Mouse (Mus musculus) forebrain, postnatal 0 days (tissue): Measurements from ENCODE around the gene Gm21885. TPM values are rescaled to one million over a fixed set of nuclear protein-coding genes. Genes with fewer than 3 reads are reported as not detected.

Experiments
- ATAC-seq: fragments of 200-750 bp; cut with Nextera tagmentation; 2 replicates; pipeline ENCODE4 v1.8.0; 2017; ENCODE audit warnings: mild to moderate bottlenecking, moderate library complexity
- DNase-seq: peaks from one replicate; pipeline ENCODE4 v3.0.0-alpha.2; 2015
- H3K27ac ChIP-seq: fragments of 300-500 bp; sonication (generic); 2 replicates; pipeline ENCODE4 v1.5.1; 2014; ENCODE audit warnings: low read depth, mild to moderate bottlenecking, antibody characterized with exemption, low read length, moderate library complexity, mixed read lengths
- H3K27me3 ChIP-seq: fragments of 300-500 bp; sonication (generic); 2 replicates; pipeline ENCODE4 v1.6.1; 2014; ENCODE audit warnings: mild to moderate bottlenecking, low read length, mixed read lengths; ENCODE audit not compliant: insufficient read depth
- H3K36me3 ChIP-seq: fragments of 300-500 bp; sonication (generic); 2 replicates; pipeline ENCODE4 v1.6.1; 2014; ENCODE audit warnings: mild to moderate bottlenecking, moderate library complexity; ENCODE audit not compliant: insufficient read depth
- H3K4me1 ChIP-seq: fragments of 300-500 bp; sonication (generic); 2 replicates; pipeline ENCODE4 v1.6.1; 2014; ENCODE audit warnings: antibody characterized with exemption; ENCODE audit not compliant: insufficient read depth
- H3K4me2 ChIP-seq: fragments of 300-500 bp; sonication (generic); 2 replicates; pipeline ENCODE4 v1.6.1; 2014; ENCODE audit warnings: low read depth, mild to moderate bottlenecking, moderate library complexity
- H3K4me3 ChIP-seq: fragments of 300-500 bp; sonication (generic); 2 replicates; pipeline ENCODE4 v1.5.1; 2014; ENCODE audit warnings: low read depth, low read length, mixed read lengths
- H3K9ac ChIP-seq: fragments of 300-500 bp; sonication (generic); 2 replicates; pipeline ENCODE4 v1.6.1; 2014; ENCODE audit warnings: mild to moderate bottlenecking
- H3K9me3 ChIP-seq: fragments of 300-500 bp; sonication (generic); 2 replicates; pipeline ENCODE4 v1.6.1; 2016; ENCODE audit warnings: low read length
- CTCF ChIP-seq: sonication (generic); IDR thresholded peaks from 2 replicates; pipeline ENCODE4 v1.5.1; 2016; ENCODE audit warnings: antibody characterized with exemption, control low read depth, low read depth
- WGBS: fragments of 180-500 bp; shearing (Covaris S2); extraction: QIAGEN DNeasy Blood & Tissue Kit; methylation state at CpG from one replicate; pipeline ENCODE4 v1.1.7; 2014; 5-methylcytosine and 5-hydroxymethylcytosine counted together
- polyA plus RNA-seq: library from polyadenylated mRNA; unstranded; fragments of >200 nt; fragmentation: Nextera tagmentation; extraction: Ambion mirVana; gene quantifications from 2 replicates; pipeline ENCODE4 v1.2.1, GENCODE M21; 2015
- total RNA-seq: library from RNA; depleted of rRNA; stranded (reverse); fragments of >200 nt; gene quantifications from 2 replicates; pipeline ENCODE4 v1.2.3, GENCODE M21; 2014

Gm21885 gene
- total and polyA plus RNA-seq, 2 experiments from 2014 or later: not detected

- ATAC-seq: no peak
- Histone ChIP-seq H3K4me1 (no peaks in the 10 kb centered on the region), H3K27me3 (no peaks in the 10 kb centered on the region), H3K27ac (no peak overlapping the region), H3K9ac (no peak overlapping the region), H3K4me2 (no peak overlapping the region), H3K4me3 (no peak overlapping the region), H3K9me3 (no peaks in the 10 kb centered on the region), H3K36me3 (no peaks in the 10 kb centered on the region)
- DNase-seq: no peak
- TF ChIP-seq CTCF: no peak
These were observed 12.9 kb upstream of the Gm21885 start for GRCm38 (mm10) chr11:94268761-94269160.

- no peak for ATAC-seq
- Histone ChIP-seq H3K9ac (no peak overlapping the region), H3K4me1 (no peaks in the 10 kb centered on the region), H3K4me2 (no peak overlapping the region), H3K36me3 (no peaks in the 10 kb centered on the region), H3K27me3 (no peaks in the 10 kb centered on the region), H3K4me3 (no peak overlapping the region), H3K27ac (no peak overlapping the region), H3K9me3 (no peaks in the 10 kb centered on the region)
- no peak for DNase-seq
- TF ChIP-seq CTCF: no peak
- WGBS: 89% methylated on average over 7 of the region's 7 CpGs
These were observed 11.8 kb upstream of the Gm21885 start for GRCm38 (mm10) chr11:94269906-94270305.

DNA sequence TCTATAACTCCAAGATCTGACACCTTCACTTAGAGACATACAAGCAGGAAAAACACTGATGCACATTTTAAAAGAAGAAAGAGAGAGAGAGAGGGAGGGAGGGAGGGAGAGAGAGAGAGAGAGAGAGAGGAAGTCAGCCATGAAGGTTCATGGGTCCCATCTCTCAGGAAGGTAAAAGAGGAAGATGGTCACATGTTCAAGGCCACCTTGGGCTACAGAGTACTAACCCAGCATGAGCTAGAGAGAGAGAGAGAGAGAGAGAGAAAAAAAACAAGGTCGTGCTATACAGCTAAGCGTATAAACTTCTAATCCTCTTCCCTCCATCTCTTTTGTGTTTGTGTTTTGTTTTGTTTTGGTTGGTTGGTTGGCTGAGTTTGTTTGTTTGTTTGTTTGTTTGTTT lies 10.7 kb upstream of the Gm21885 start:
- Histone ChIP-seq H3K27ac (no peak overlapping the region), H3K9me3 (no peaks in the 10 kb centered on the region), H3K27me3 (no peaks in the 10 kb centered on the region), H3K9ac (no peak overlapping the region), H3K4me2 (no peak overlapping the region), H3K4me3 (no peak overlapping the region), H3K4me1 (no peaks in the 10 kb centered on the region), H3K36me3 (no peaks in the 10 kb centered on the region)
- DNase-seq (no peak), ATAC-seq (no peak)
- TF ChIP-seq CTCF: no peak
- WGBS: 86% methylated on average over 2 of the region's 2 CpGs

DNA sequence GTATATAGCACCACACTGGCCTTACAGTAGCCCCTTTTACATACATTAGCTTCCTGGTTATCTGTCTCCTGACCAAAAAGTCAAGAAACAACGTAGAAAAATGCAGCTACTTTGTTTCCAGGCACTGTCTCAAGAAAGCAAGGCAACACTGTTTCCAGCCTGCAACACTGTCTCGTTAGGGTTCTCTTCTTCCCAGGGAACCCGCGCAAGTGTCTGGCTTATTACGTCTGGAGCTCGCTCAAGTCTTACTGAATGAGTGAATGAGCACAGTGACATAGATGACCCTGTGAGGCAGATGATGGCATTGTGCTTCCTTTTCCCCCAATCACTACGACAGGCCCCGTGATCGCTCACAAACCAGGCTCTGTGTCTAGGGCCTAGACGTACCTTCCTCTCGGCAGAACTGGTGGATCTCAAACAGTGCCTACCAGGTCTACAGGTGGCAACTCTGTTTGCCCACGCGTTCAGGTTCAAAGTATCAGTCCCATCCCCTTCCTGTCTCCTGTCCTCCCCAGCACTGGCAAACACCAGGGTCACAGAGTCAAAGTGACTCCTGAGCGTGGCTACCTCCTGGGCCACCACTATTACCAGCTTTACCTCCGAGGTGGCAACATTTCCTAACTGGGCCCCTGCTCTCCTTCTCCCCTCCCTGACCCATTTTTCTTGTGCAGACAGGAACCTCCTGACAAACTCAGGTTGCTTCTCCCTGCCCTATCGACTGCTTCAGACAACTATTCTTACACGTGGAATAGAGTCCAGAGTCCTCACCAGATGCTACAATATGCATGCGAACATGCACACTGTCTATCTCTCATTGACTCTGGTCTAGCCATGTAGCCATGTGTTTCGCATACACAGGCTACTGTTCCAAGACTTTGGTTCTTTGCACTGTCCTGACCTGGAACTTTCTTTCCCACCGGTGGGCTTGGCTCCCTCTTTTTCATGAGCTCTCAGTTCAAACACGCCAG lies 8.4 kb upstream of the Gm21885 start:
- Histone ChIP-seq H3K4me2 (no peak overlapping the region), H3K9ac (no peak overlapping the region), H3K4me1 (peaks cover 13% of the 10 kb centered on the region; the same call in 1 of the 2 replicates), H3K27ac (no peak overlapping the region), H3K36me3 (no peaks in the 10 kb centered on the region), H3K27me3 (no peaks in the 10 kb centered on the region), H3K9me3 (no peaks in the 10 kb centered on the region), H3K4me3 (no peak overlapping the region)
- ATAC-seq: no peak
- no peak for TF ChIP-seq CTCF
- 79% methylated on average over 21 of the region's 21 CpGs for WGBS
- DNase-seq: no peak

DNA sequence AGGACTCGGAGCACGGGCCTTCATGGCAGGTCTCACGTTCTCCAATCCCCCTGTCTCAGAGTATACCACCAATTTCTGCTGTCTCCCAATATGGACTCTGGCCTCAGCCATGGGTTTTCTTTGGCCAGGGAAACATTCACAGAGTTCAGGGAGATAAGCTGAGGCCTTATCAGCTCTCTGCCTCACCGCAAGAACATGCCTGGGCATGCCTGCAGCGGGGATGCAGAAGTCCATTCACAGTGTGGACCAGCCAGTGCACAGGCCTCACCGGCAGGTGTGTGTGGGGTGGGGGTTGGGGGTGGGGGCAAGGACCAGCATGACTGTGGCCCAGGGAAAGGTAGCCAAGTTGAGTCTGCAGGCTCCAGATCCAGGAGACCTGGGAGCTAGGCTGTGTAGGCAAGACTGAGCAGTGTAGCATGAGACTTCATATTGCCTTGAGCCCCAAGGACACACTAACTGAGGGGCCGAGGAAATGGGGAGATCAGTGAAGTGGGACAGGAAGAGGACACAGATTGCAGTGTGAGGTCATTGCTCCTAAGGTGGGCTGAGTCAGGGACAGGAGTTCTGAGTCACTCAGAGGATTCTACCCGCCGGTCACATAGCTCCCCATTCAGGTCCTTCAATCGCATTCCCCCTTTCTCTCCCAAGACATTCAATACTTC lies 7.3 kb upstream of the Gm21885 start:
- DNase-seq (no peak), ATAC-seq (no peak)
- H3K9ac ChIP-seq: no peak overlapping the region
- 91% methylated on average over 10 of the region's 10 CpGs for WGBS
- no peaks in the 10 kb centered on the region for H3K36me3 ChIP-seq
- no peaks in the 10 kb centered on the region for H3K27me3 ChIP-seq
- H3K4me3 ChIP-seq: no peak overlapping the region
- no peak for TF ChIP-seq CTCF
- H3K27ac ChIP-seq: no peak overlapping the region
- no peaks in the 10 kb centered on the region for H3K9me3 ChIP-seq
- peaks cover 13% of the 10 kb centered on the region; the same call in 1 of the 2 replicates for H3K4me1 ChIP-seq
- H3K4me2 ChIP-seq: no peak overlapping the region

- Histone ChIP-seq H3K4me1 (peaks cover 16% of the 10 kb centered on the region; the same call in 1 of the 2 replicates), H3K4me2 (no peak overlapping the region), H3K4me3 (no peak overlapping the region), H3K9me3 (no peaks in the 10 kb centered on the region), H3K27me3 (no peaks in the 10 kb centered on the region), H3K9ac (no peak overlapping the region), H3K27ac (no peak overlapping the region), H3K36me3 (no peaks in the 10 kb centered on the region)
- ATAC-seq: no peak
- DNase-seq: no peak
- no peak for TF ChIP-seq CTCF
- WGBS: 83% methylated on average over 7 of the region's 7 CpGs
These were observed 6.4 kb upstream of the Gm21885 start for GRCm38 (mm10) chr11:94275226-94275625.

DNA sequence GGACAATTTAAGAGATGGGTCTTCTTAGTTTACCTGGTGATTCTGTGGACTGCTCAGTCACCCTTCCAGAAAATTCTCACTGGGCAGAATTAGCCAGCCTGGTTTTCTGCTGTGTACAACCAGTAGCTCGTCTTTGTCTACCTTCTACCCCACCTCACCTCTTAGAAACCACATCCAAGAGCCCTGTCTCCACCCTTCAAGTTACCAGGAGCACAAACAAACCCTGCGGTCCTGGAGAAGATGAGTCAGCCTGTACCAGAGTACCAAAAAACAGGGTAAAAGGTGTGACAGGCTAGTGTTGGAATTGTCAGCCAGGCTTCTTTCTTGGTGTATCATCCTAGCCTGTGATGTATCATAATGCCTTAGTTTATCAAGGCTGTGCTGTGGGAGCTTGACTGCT lies 6.0 kb upstream of the Gm21885 start:
- no peaks in the 10 kb centered on the region for H3K36me3 ChIP-seq
- no peaks in the 10 kb centered on the region for H3K27me3 ChIP-seq
- DNase-seq (no peak), ATAC-seq (no peak)
- H3K4me1 ChIP-seq: peaks cover 16% of the 10 kb centered on the region; the same call in 1 of the 2 replicates
- no peak overlapping the region for H3K4me2 ChIP-seq
- TF ChIP-seq CTCF: no peak
- H3K27ac ChIP-seq: no peak overlapping the region
- no peak overlapping the region for H3K4me3 ChIP-seq
- WGBS: 95% methylated on average over 2 of the region's 2 CpGs
- H3K9ac ChIP-seq: no peak overlapping the region
- no peaks in the 10 kb centered on the region for H3K9me3 ChIP-seq
